Mouse (Mus musculus) olfactory bulb, adult 2 months (tissue): Measurements from ENCODE around the gene Gzmc.

Experiments used
- CTCF ChIP-seq: fragments of 200-500 bp; IDR thresholded peaks from 2 replicates; pipeline ENCODE4 v1.5.1; 2012; ENCODE audit warnings: low read depth, mild to moderate bottlenecking, low read length, moderate library complexity; ENCODE audit not compliant: insufficient read depth
- POLR2A ChIP-seq: fragments of 200-500 bp; IDR thresholded peaks from 2 replicates; pipeline ENCODE4 v1.6.1; 2012; ENCODE audit warnings: mild to moderate bottlenecking, low read depth, low read length, moderate library complexity; ENCODE audit not compliant: insufficient read depth

DNA sequence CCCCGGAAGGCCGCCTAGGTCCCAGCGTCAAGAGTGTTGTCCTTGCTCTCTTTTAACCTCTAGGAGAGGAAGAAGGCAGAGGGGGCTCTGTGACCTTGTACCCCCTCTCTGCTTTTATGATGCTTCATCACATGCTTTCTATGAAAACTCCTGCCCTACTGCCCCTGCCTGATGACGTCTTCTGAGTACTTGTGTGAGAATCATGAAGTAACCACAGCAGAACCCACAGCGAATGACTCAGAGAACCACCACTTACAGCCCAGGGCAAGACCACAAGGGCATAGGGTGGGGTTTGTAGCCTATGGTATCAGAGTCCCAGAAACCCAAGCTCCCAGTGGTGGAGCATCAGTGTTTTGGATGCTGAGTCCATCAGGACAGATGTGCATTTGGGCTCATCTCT, 27.7 kb upstream of the Gzmc start, which contains the start of gene Gzmb:
- TF ChIP-seq POLR2A (no peak), CTCF (no peak)
